Mouse (Mus musculus) MEL (cell line): ENCODE measurements around the gene Zfp719. TPM values are rescaled to one million over a fixed set of nuclear protein-coding genes. Genes with fewer than 3 reads are reported as not detected.

Experiments
- DNase-seq: peaks from one replicate; pipeline ENCODE4 v3.0.0; 2011; ENCODE audit warnings: low read depth, low spot score
- H3K27ac ChIP-seq: 2 replicates; pipeline ENCODE4 v1.5.1; 2012; ENCODE audit warnings: low read depth, mild to moderate bottlenecking, control low read depth, low read length, moderate library complexity; ENCODE audit not compliant: control insufficient read depth
- H3K27me3 ChIP-seq, 2 experiments: fragments of 150-350 bp in 1 of 2; sonication (generic) in 1 of 2; 2 replicates each; pipeline ENCODE4 v1.6.1; 2012; ENCODE audit warnings: low read length in 2 of 2, mild to moderate bottlenecking in 2 of 2, improper control_type of control experiment in 1 of 2, moderate library complexity in 1 of 2; ENCODE audit not compliant: insufficient read depth in 2 of 2, control insufficient read depth in 1 of 2
- H3K36me3 ChIP-seq, 2 experiments: 2 replicates each; pipeline ENCODE4 v1.6.1; 2012 to 2014; ENCODE audit warnings: low read length in 2 of 2, improper control_type of control experiment in 1 of 2, inconsistent platforms in 1 of 2, mild to moderate bottlenecking in 1 of 2; ENCODE audit not compliant: insufficient read depth in 2 of 2, control insufficient read depth in 1 of 2
- H3K4me1 ChIP-seq, 2 experiments: fragments of 150-350 bp in 1 of 2; sonication (generic) in 1 of 2; 2 replicates each; pipeline ENCODE4 v1.6.1; 2012; ENCODE audit warnings: low read length in 2 of 2, improper control_type of control experiment in 1 of 2, mild to moderate bottlenecking in 1 of 2; ENCODE audit not compliant: insufficient read depth in 2 of 2, control insufficient read depth in 1 of 2
- H3K4me3 ChIP-seq, 2 experiments: fragments of 150-350 bp in 1 of 2; sonication (generic) in 1 of 2; 2 replicates each; pipeline ENCODE4 v1.5.1; 2012; ENCODE audit warnings: low read depth in 2 of 2, low read length in 2 of 2, mild to moderate bottlenecking in 2 of 2, moderate library complexity in 2 of 2, control low read depth in 1 of 2, improper control_type of control experiment in 1 of 2; ENCODE audit not compliant: control insufficient read depth in 1 of 2, insufficient read depth in 1 of 2
- H3K79me2 ChIP-seq: 2 replicates; pipeline ENCODE4 v1.6.1; 2012; ENCODE audit warnings: mild to moderate bottlenecking, low read length, moderate library complexity; ENCODE audit not compliant: control insufficient read depth, poor library complexity, insufficient read depth
- H3K9ac ChIP-seq: 2 replicates; pipeline ENCODE4 v1.6.1; 2012; ENCODE audit warnings: low read depth, mild to moderate bottlenecking, control low read depth, low read length, moderate library complexity; ENCODE audit not compliant: control insufficient read depth, poor library complexity, severe bottlenecking
- H3K9me3 ChIP-seq: fragments of 150-350 bp; sonication (generic); replicated peaks from 2 replicates; pipeline ENCODE4 v1.6.1; 2012; ENCODE audit warnings: mild to moderate bottlenecking, low read length, improper control_type of control experiment, moderate library complexity; ENCODE audit not compliant: insufficient read depth
- CHD2 ChIP-seq: IDR thresholded peaks from 2 replicates; pipeline ENCODE4 v1.6.1; 2011; ENCODE audit warnings: low read length, improper control_type of control experiment
- CTCF ChIP-seq, 3 experiments: IDR thresholded peaks in 2 of 3; conservative IDR thresholded peaks in 1 of 3; 2 replicates each; pipeline ENCODE4 v1.5.1; 2011 to 2012; ENCODE audit warnings: low read length in 3 of 3, low read depth in 2 of 3, mild to moderate bottlenecking in 2 of 3, improper control_type of control experiment in 1 of 3, inconsistent platforms in 1 of 3, mixed read lengths in 1 of 3, moderate library complexity in 1 of 3; ENCODE audit not compliant: control insufficient read depth in 1 of 3, insufficient read depth in 1 of 3, poor library complexity in 1 of 3, severe bottlenecking in 1 of 3
- E2F4 ChIP-seq: IDR thresholded peaks from 2 replicates; pipeline ENCODE4 v1.6.1; 2011; ENCODE audit warnings: low read depth, low read length, improper control_type of control experiment, borderline replicate concordance
- ELF1 ChIP-seq: IDR thresholded peaks from 2 replicates; pipeline ENCODE4 v1.6.1; 2014; ENCODE audit warnings: low read depth, mild to moderate bottlenecking, inconsistent platforms, low read length, improper control_type of control experiment, moderate library complexity
- GATA1 ChIP-seq: IDR thresholded peaks from 2 replicates; pipeline ENCODE4 v1.6.1; 2011; ENCODE audit warnings: low read depth, low read length, improper control_type of control experiment
- HCFC1 ChIP-seq: IDR thresholded peaks from 2 replicates; pipeline ENCODE4 v1.6.1; 2012; ENCODE audit warnings: low read depth, mild to moderate bottlenecking, inconsistent platforms, low read length, improper control_type of control experiment, moderate library complexity
- JUND ChIP-seq: IDR thresholded peaks from 2 replicates; pipeline ENCODE4 v1.6.1; 2011; ENCODE audit warnings: low read depth, mild to moderate bottlenecking, improper control_type of control experiment, low read length
- KAT2A ChIP-seq: conservative IDR thresholded peaks from 2 replicates; pipeline ENCODE4 v1.6.1; 2012; ENCODE audit warnings: low read depth, low read length, improper control_type of control experiment, inconsistent platforms
- MAZ ChIP-seq: IDR thresholded peaks from 2 replicates; pipeline ENCODE4 v1.6.1; 2012; ENCODE audit warnings: low read depth, mild to moderate bottlenecking, inconsistent platforms, low read length, improper control_type of control experiment
- MEF2A ChIP-seq: IDR thresholded peaks from 2 replicates; pipeline ENCODE4 v1.6.1; 2014; ENCODE audit warnings: low read depth, mild to moderate bottlenecking, inconsistent platforms, low read length, improper control_type of control experiment; ENCODE audit not compliant: poor library complexity, insufficient replicate concordance, severe bottlenecking; ENCODE audit errors: extremely low read depth
- MXI1 ChIP-seq: IDR thresholded peaks from 2 replicates; pipeline ENCODE4 v1.6.1; 2011; ENCODE audit warnings: mild to moderate bottlenecking, low read depth, low read length, improper control_type of control experiment
- MYC ChIP-seq: IDR thresholded peaks from 2 replicates; pipeline ENCODE4 v1.6.1; 2011; ENCODE audit warnings: low read depth, mild to moderate bottlenecking, low read length, improper control_type of control experiment, moderate library complexity
- NELFE ChIP-seq: IDR thresholded peaks from 2 replicates; pipeline ENCODE4 v1.6.1; 2011; ENCODE audit warnings: low read depth, low read length, improper control_type of control experiment
- NRF1 ChIP-seq: IDR thresholded peaks from 2 replicates; pipeline ENCODE4 v1.6.1; 2014; ENCODE audit warnings: low read depth, mild to moderate bottlenecking, inconsistent platforms, low read length, improper control_type of control experiment, moderate library complexity; ENCODE audit not compliant: poor library complexity, insufficient read depth, severe bottlenecking
- POLR2AphosphoS2 ChIP-seq: IDR thresholded peaks from 2 replicates; pipeline ENCODE4 v1.6.1; 2011; ENCODE audit warnings: low read length, improper control_type of control experiment
- POLR2AphosphoS5 ChIP-seq: IDR thresholded peaks from 2 replicates; pipeline ENCODE4 v1.6.1; 2012; ENCODE audit warnings: low read depth, borderline replicate concordance, mild to moderate bottlenecking, inconsistent platforms, low read length, moderate library complexity, mixed read lengths
- RAD21 ChIP-seq: IDR thresholded peaks from 2 replicates; pipeline ENCODE4 v1.6.1; 2011; ENCODE audit warnings: mild to moderate bottlenecking, low read depth, low read length, improper control_type of control experiment
- RCOR1 ChIP-seq: IDR thresholded peaks from 2 replicates; pipeline ENCODE4 v1.6.1; 2012; ENCODE audit warnings: low read depth, mild to moderate bottlenecking, inconsistent platforms, low read length, improper control_type of control experiment
- SIN3A ChIP-seq: IDR thresholded peaks from 2 replicates; pipeline ENCODE4 v1.6.1; 2012; ENCODE audit warnings: low read length, improper control_type of control experiment, inconsistent platforms
- SMC3 ChIP-seq: IDR thresholded peaks from 2 replicates; pipeline ENCODE4 v1.6.1; 2011; ENCODE audit warnings: low read depth, low read length, improper control_type of control experiment
- UBTF ChIP-seq: IDR thresholded peaks from 2 replicates; pipeline ENCODE4 v1.6.1; 2012; ENCODE audit warnings: low read depth, mild to moderate bottlenecking, inconsistent platforms, low read length, improper control_type of control experiment, moderate library complexity, borderline replicate concordance; ENCODE audit not compliant: insufficient read depth
- ZC3H11A ChIP-seq: IDR thresholded peaks from 2 replicates; pipeline ENCODE4 v1.6.1; 2012; ENCODE audit warnings: low read depth, mild to moderate bottlenecking, inconsistent platforms, low read length, improper control_type of control experiment
- ZKSCAN1 ChIP-seq: IDR thresholded peaks from 2 replicates; pipeline ENCODE4 v1.6.1; 2012; ENCODE audit warnings: low read depth, mild to moderate bottlenecking, inconsistent platforms, low read length, improper control_type of control experiment, moderate library complexity
- ZMIZ1 ChIP-seq: IDR thresholded peaks from 2 replicates; pipeline ENCODE4 v1.6.1; 2012; ENCODE audit warnings: low read depth, mild to moderate bottlenecking, inconsistent platforms, low read length, improper control_type of control experiment, moderate library complexity
- polyA plus RNA-seq, 2 experiments: library from polyadenylated mRNA; stranded (reverse) in 1 of 2; unstranded in 1 of 2; fragments of >175 nt in 1 of 2; fragments of >200 nt in 1 of 2; gene quantifications; 2 replicates each; pipeline versions ENCODE4 v1.2.1 to v1.2.4; 2012; ENCODE audit warnings: low replicate concordance in 2 of 2, low read depth in 1 of 2; ENCODE audit not compliant: insufficient read length in 2 of 2, insufficient read depth in 1 of 2, missing spikeins in 1 of 2
- total RNA-seq: library from RNA; depleted of rRNA; stranded (reverse); fragments of 300-350 nt; gene quantifications from 2 replicates; pipeline ENCODE4 v1.2.3, GENCODE M21; 2012

Zfp719 gene
- total and polyA plus RNA-seq, 3 experiments = 1.9 to 5.5 TPM; not detected in 1

DNA sequence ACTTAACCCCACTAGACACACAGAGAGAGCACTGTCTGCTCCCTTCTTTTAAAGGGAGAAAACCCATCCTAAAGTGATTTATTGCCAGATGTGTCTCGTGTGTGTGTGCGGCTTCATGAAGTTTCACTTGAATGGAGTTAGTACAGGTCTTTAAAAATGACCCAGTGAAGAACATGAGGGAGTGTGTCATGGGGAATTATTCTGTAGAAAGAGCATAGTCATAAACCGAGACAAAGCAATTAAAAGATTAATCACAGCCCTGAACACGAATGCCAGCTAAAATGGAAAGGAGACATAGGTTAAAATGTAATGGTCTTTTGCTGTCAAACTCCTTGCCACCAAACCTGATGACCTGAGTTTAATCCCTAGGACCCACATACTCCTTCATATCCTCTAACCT, 54.5 kb downstream of the Zfp719 start:
- TF ChIP-seq KAT2A (no peak), NRF1 (no peak), HCFC1 (no peak), CHD2 (no peak), MAZ (no peak), ZKSCAN1 (no peak), UBTF (no peak), POLR2AphosphoS5 (no peak), ZC3H11A (no peak), SMC3 (no peak), ELF1 (no peak), MYC (no peak), CTCF (IDR thresholded peaks at IDR 0.05 in 2 of 3, conservative IDR thresholded peaks at IDR 0.05 in 1 of 3; ENCODE audit: control insufficient read depth in 1 of 3, insufficient read depth in 1 of 3, low read depth in 2 of 3, low read length in 3 of 3, poor library complexity in 1 of 3, severe bottlenecking in 1 of 3) (no peak), JUND (no peak)
- H3K36me3 ChIP-seq = no peaks in the 10 kb centered on the region; a peak in 1 of 4 replicates
- no peak for DNase-seq
- H3K27me3 ChIP-seq = no peaks in the 10 kb centered on the region
- H3K79me2 ChIP-seq = no peaks in the 10 kb centered on the region
- no peak overlapping the region for H3K4me3 ChIP-seq
- no peaks in the 10 kb centered on the region for H3K9me3 ChIP-seq
- H3K27ac ChIP-seq = no peak overlapping the region
- no peak overlapping the region for H3K9ac ChIP-seq
- peaks cover 0 to 2% of the 10 kb centered on the region in 2 experiments; a peak in 2 of 4 replicates for H3K4me1 ChIP-seq

- peak; percentile 2 for DNase-seq
- no peaks in the 10 kb centered on the region for H3K9me3 ChIP-seq
- H3K79me2 ChIP-seq = no peaks in the 10 kb centered on the region
- TF ChIP-seq POLR2AphosphoS5 = no peak
- no peak for TF ChIP-seq MEF2A
- no peak for TF ChIP-seq MAZ
- no peak for TF ChIP-seq POLR2AphosphoS2
- no peak for TF ChIP-seq RAD21
- TF ChIP-seq ZMIZ1 = no peak
- TF ChIP-seq GATA1 = no peak
- no peak for TF ChIP-seq MXI1
- no peak for TF ChIP-seq NELFE
- no peak for TF ChIP-seq E2F4
- no peak for TF ChIP-seq RCOR1
- TF ChIP-seq UBTF = no peak
- no peak for TF ChIP-seq NRF1
- no peak for TF ChIP-seq SIN3A
- no peaks in the 10 kb centered on the region; a peak in 1 of 4 replicates for H3K36me3 ChIP-seq
- H3K4me3 ChIP-seq = 0 out of 4 replicates have a peak within 1 kb of the TSS, but pooled peaks of 1 of the 2 experiments have one; percentile 15
- H3K27me3 ChIP-seq = no peaks in the 10 kb centered on the region
- no peak within 1 kb of the TSS for H3K27ac ChIP-seq
- H3K9ac ChIP-seq = no peak within 1 kb of the TSS
- peaks cover 0 to 2% of the 10 kb centered on the region in 2 experiments; a peak in 2 of 4 replicates for H3K4me1 ChIP-seq
Measured at GRCm38 (mm10) chr7:43634500-43634899, 55.1 kb downstream of the Zfp719 start, which contains the start of gene Ceacam18. Ceacam18 (plus strand) TSS chr7:43634707.
